Mouse (Mus musculus): ENCODE results near the gene Sfxn5.
A peak's percentile ranks its signal among the peaks of the same experiment; 100 is the strongest.

The Sfxn5 gene

DNA sequence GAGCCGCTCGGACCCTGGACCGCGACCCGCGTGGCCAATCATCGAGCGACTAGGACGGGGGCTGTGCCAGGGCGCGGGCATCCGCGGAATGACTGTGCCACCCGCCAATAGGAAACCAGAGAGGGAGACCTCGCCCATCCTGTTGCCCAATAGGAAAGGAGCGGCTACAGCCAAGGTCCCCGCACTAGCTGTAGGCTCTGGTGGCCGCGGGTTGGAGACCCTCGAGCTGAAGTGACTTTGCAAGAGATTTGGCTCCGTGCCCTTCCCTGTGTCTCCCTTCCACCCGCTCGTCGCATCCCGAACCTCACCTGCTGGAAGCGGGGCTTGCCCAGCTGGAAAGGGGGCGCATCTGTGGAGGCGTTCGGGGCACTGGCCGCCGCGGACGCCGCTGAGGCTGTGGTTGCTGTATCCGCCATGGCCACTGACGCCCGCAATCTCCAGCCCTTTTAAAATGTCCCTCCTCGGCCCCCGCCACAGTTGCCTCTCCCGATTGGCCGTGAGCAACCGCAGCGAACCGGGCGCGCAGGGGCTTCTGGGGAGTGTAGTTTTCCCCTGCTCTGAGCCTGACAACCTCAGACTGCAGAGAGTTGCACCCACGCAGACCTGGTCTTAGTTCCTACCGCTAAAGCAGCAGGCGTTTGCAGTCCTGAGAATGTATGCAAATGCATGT is at the start of gene Sfxn5:
Gene Sfxn5 (minus strand): TSS at position 423 of the 670 bp plus-strand sequence.
- TF ChIP-seq GATA4 (IDR thresholded peaks at IDR 0.05; ENCODE audit: insufficient replicate concordance, low read length) = peak; percentile 73; the same call in 1 of the 2 replicates

GRCm38 (mm10) chr6:85382791-85383190 is 49.6 kb upstream of the Sfxn5 start:
- no peak for TF ChIP-seq GATA4 (IDR thresholded peaks at IDR 0.05; ENCODE audit: insufficient replicate concordance, low read length)

DNA sequence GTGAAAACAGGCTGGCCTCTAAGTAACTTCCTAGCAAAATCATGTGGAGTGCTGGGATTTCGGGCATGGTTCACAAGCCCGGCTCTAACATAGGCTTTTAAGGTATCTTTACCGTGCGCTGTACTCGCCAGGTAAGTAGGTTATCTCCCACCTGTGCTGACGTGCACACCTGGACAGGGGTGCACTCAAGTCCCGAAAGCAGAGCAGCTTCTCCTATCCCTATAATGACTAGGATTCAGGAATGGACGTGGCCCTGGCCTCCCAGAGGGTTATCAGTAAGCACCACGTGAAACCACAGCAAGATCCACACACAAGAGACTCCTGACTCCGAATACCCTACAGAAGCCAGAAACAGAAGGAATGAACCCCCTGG is 48.4 kb upstream of the Sfxn5 start:
- no peak for TF ChIP-seq GATA4 (IDR thresholded peaks at IDR 0.05; ENCODE audit: insufficient replicate concordance, low read length)

- no peak for TF ChIP-seq GATA4 (IDR thresholded peaks at IDR 0.05; ENCODE audit: insufficient replicate concordance, low read length)
These were observed 47.9 kb upstream of the Sfxn5 start for GRCm38 (mm10) chr6:85380901-85381647.

GRCm38 (mm10) chr6:85380201-85380900 is 47.1 kb upstream of the Sfxn5 start:
- no peak for TF ChIP-seq GATA4 (IDR thresholded peaks at IDR 0.05; ENCODE audit: insufficient replicate concordance, low read length)

GRCm38 (mm10) chr6:85378629-85379028 is 45.4 kb upstream of the Sfxn5 start:
- TF ChIP-seq GATA4 (IDR thresholded peaks at IDR 0.05; ENCODE audit: insufficient replicate concordance, low read length) = no peak

GRCm38 (mm10) chr6:85377876-85378275 is 44.7 kb upstream of the Sfxn5 start:
- no peak for TF ChIP-seq GATA4 (IDR thresholded peaks at IDR 0.05; ENCODE audit: insufficient replicate concordance, low read length)

DNA sequence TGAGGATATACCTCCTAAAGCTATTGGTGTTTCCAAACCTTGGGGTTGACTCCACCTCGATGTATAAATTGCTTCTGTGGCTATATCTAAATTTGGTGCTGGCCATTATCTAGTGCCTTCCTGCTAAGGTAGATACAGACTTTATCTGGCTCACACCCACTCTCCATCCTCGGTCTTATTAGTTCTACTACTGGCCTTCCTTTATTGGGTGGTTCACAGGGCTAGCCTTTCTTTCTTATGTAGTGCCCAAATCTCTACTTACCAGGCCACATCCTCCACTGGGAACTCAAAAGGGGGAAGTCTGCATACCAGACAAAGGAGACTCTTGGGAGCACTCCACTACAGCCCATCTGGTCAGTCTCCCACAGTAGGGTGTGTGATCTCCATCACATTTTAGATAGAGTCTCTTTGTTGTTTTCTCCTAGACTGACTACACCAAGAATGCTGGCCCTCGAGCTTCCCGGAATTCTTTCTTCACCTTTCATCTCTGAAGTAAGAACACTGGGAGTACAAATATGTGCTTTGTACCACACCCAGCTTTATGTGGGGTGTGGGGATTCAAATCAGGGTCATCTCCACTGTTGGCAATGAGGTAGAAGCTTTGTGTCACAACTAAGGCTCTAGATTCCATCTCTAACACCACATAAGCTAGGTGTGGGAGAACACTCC is 44.0 kb upstream of the Sfxn5 start:
- no peak for TF ChIP-seq GATA4 (IDR thresholded peaks at IDR 0.05; ENCODE audit: insufficient replicate concordance, low read length)

DNA sequence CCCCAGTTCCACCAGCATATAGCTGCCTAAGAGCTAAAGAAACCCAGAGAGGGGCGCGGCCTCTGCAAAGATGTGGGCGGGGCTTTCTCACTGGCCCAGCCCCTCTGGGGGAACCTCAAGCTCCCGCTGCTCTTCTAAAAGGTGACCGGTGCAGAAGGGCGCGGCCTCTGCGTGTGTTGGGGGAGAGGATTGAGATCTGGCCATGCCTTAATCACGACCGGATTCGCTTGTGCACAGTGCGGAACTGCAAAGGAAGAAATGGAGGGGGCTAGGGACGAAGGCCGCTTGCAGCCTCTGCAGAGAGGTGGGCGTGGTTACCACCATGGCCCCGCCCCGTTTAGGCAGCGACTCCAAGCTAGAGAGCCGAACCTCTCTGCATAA is 41.5 kb upstream of the Sfxn5 start:
- TF ChIP-seq GATA4 (IDR thresholded peaks at IDR 0.05; ENCODE audit: insufficient replicate concordance, low read length) = no peak

DNA sequence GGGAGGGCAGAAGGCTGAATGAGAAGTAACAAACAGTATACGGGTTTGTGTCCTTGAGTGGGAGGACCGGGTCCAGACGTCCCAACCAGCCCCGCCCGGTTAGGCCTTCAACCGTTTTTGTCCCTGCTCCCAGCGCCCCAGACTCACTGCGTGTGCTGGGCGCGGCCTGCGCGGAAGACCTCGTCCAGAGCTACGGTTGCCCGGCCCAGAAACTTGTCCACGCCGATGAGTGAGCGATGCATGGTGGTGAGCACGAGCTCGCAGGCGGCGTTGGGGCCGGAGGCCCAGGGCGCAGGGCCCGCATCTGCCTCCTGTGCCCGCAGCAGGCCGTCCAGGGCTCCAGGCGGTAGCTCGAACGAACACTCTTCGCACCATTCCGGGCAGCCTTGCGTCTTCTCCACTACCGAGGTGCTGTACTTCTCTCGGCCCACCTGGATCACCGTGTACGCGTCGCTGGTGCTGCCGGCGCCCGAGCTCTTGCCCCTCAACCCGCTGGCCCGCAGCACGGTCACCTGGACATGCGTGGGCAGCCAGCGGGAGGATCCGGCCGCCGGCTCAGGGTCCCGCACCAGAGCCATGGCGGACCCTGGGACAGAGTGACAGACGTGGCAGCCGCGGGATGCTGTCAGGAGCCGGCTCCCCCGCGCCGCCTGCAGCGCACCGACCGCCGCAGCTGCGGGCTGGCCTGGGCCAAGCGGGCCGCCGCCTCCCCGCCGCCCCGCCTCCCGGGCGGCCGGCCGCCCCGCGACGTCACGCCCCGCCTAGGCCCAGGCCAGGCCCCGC is 40.9 kb upstream of the Sfxn5 start, which contains the start of gene Rab11fip5:
Gene Rab11fip5 (minus strand): TSS at position 684 of the 783 bp plus-strand sequence.
- TF ChIP-seq GATA4 (IDR thresholded peaks at IDR 0.05; ENCODE audit: insufficient replicate concordance, low read length) = no peak

GRCm38 (mm10) chr6:85373066-85373860 is 40.0 kb upstream of the Sfxn5 start:
- TF ChIP-seq GATA4 (IDR thresholded peaks at IDR 0.05; ENCODE audit: insufficient replicate concordance, low read length) = no peak

- TF ChIP-seq GATA4 (IDR thresholded peaks at IDR 0.05; ENCODE audit: insufficient replicate concordance, low read length) = no peak
These were observed 39.3 kb upstream of the Sfxn5 start for GRCm38 (mm10) chr6:85372496-85372895.

- no peak for TF ChIP-seq GATA4 (IDR thresholded peaks at IDR 0.05; ENCODE audit: insufficient replicate concordance, low read length)
These were observed 38.7 kb upstream of the Sfxn5 start for GRCm38 (mm10) chr6:85371859-85372405.

Data from liver, adult (tissue).